Mouse (Mus musculus) G1E-ER4 (cell line): ENCODE measurements around the gene Hmga1b. TPM values are rescaled to one million over a fixed set of nuclear protein-coding genes. Genes with fewer than 3 reads are reported as not detected.

Experiments used
- GATA1 ChIP-seq: IDR thresholded peaks from one replicate; pipeline ENCODE4 v1.8.0; 2012; ENCODE audit warnings: low read length, inconsistent platforms
- polyA plus RNA-seq: library from polyadenylated mRNA; stranded (reverse); fragments of >175 nt; gene quantifications from 2 replicates; pipeline ENCODE4 v1.2.3, GENCODE M21; 2012

Gene Hmga1b
- polyA plus RNA-seq, 1 experiment, result 2,256 TPM

DNA sequence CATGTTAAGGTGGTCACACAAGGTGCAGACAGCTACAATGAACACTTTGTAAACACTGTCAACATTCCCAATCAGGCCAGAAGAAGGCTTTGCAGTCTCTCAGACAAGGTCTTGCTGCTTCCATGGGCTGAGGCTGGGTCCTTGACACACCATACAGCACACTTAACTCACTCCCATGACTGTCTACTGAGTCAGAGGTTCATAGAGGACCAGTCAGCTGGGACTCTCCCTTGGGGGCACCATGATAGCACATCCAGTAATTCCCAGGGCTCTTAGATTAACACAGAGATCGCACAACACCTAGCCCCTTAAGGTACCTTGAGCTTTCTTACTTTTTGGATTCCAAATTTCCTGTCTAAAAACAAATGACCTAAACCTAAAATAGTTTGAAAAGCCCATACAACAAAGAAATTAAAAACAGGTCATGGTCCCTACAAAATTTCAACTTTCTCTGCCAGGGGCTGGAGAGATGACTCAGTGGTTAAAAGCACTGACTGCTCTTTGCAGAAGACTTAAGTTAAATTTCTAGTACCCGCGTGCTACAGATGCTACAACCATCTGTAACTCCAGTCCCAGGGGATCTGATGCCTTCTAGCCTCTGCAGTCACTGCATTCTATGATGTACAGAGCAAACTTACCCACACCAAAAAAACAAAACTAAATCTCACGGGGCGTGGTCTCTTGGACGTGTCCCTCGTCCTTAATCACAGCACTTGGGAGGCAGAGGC is 11.0 kb downstream of the Hmga1b start:
- no peak for TF ChIP-seq GATA1

- TF ChIP-seq GATA1, result no peak
Measured at GRCm38 (mm10) chr11:120775774-120776469, 13.3 kb downstream of the Hmga1b start.

DNA sequence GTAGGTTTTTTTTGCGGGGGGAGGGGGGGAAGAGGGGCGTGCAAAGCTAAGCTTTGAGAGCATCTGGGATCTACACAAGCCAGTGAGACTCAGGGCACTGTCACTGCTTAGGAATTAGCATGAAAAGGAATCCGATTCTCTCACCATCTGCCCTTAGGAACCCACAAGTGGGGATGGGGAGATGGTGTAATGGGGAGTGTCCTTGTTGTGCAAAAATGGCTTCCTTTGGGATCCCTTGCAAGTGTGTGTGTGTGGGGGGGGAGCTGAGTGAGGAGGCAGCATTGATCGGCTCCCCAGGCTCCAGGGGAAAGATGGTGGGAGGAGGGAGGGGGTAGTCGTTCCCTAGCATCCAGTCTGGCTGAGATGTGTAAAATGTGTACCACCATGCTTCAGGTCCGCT is 14.5 kb downstream of the Hmga1b start:
- TF ChIP-seq GATA1, result no peak

DNA sequence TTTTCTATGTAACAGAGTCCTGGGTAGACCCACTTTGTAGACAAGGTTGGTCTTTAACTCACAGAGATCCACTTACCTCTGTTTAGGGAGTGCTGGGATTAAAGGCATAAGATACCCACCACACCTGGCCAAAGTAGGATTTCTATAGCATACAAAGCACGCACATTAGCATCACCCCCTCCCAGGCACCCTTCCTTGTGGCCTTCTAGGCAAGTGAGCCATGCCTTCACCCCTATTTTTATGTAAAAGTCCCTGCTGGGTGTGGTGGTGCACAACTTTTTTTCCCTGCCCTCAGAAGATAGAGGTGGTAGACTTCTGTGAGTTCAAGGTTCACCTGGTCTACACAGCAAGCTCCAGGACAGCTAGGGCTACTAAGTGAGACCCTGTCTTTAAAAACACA is 17.3 kb downstream of the Hmga1b start:
- TF ChIP-seq GATA1, result no peak

DNA sequence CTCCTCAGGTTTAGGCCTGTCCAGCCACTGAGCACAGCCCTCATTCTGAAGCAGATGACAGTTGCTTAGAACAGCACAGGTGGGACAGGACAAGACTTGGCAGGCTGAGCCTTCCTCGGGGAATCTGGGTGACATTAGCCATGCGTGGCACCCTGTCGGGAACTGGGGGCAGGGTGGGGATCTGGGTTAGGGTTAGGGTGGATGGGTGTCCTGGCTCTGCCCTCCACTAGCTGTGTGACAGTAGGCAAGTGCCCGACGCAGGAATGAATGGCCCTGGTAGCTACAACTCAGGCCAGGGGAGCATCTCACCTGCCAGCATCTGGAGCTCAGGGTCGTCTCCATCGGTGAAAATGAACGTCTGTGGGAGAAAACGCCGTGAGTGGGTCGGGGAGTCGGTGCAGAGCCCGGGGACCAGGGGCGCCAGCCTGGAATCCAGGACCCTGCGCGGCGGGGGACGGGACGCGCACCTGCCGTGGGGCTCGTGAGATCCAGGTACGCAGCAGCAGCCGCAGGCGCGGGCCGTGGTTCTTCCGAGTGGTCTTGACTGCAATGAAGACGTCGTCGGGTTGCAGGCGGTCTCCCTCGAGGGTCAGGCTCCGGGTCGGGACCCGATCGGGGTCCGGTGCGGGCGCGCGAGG is 21.0 kb downstream of the Hmga1b start:
- TF ChIP-seq GATA1, result no peak

- TF ChIP-seq GATA1, result no peak
Measured at GRCm38 (mm10) chr11:120784064-120784791, 21.6 kb downstream of the Hmga1b start, which contains the start of the genes Rfng and Gps1. Rfng (minus strand) TSS chr11:120784207. Gps1 (plus strand) TSS chr11:120784272.

- TF ChIP-seq GATA1, result no peak
Measured at GRCm38 (mm10) chr11:120785145-120785544, 22.6 kb downstream of the Hmga1b start.

GRCm38 (mm10) chr11:120789355-120789754 is 26.8 kb downstream of the Hmga1b start:
- no peak for TF ChIP-seq GATA1

- TF ChIP-seq GATA1, result no peak
Measured at GRCm38 (mm10) chr11:120789810-120790209, 27.2 kb downstream of the Hmga1b start.

- TF ChIP-seq GATA1, result no peak
Measured at GRCm38 (mm10) chr11:120792652-120793051, 30.1 kb downstream of the Hmga1b start.

DNA sequence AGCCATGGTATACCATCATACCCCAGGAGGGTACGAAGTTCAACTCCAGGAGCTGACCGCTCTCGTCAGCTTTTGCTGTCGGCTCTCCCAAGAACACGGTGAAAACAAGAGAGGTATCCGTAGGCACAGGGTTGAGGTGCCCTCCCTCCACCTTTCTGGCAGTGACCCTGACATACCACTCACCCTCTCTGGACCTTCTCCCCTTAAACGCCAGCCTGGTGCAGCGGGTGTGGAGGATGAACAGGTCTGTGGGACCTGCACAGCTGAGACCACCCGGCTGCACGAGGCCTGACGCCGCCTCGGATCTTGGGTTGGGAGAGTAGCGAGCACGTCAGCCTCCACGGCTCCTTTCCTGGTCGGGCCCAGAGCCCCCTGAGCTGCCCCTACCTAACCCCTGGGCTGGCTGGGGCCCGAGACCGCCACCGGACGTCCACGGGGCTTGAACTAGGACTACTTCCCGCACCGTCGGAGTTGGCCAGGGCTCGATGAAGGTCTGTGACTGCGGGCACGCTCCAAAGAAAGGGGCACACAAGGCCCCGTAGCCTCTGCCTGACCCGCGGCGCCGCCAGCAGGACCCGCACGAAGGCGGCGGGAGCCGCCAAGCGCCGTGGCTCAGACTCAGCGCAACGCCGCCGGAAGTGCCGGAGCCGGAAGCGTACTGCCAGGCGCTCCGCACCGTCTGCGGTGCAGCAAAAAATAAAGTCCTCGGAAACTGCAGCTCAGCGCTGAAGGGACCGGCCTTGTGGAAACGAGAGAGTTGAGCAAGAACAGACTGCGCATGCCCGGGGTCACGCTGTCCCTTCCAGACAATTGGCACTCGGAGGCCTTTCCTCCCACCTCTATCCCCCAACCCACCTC is 33.4 kb downstream of the Hmga1b start, which contains the start of gene Dus1l:
Gene Dus1l, minus strand, starts transcription at position 648 of the 858 bp plus-strand sequence.
- TF ChIP-seq GATA1, result no peak

- no peak for TF ChIP-seq GATA1
Measured at GRCm38 (mm10) chr11:120796614-120796946, 34.0 kb downstream of the Hmga1b start.

GRCm38 (mm10) chr11:120798244-120798643 is 35.6 kb downstream of the Hmga1b start:
- no peak for TF ChIP-seq GATA1

- TF ChIP-seq GATA1, result no peak
Measured at GRCm38 (mm10) chr11:120799316-120799890, 36.8 kb downstream of the Hmga1b start.
